Mouse (Mus musculus) stomach, embryonic 16.5 days (tissue): ENCODE measurements around the gene Micu1. TPM values are rescaled to one million over a fixed set of nuclear protein-coding genes. Genes with fewer than 3 reads are reported as not detected.
A peak's percentile ranks its signal among the peaks of the same experiment; 100 is the strongest.

Experiments used
- ATAC-seq: fragments of 200-750 bp; cut with Nextera tagmentation; 2 replicates; pipeline ENCODE4 v1.8.0; 2017; ENCODE audit warnings: moderate number of reproducible peaks, moderate TSS enrichment; ENCODE audit not compliant: insufficient read depth, low FRiP score
- H3K27ac ChIP-seq: fragments of 300-500 bp; sonication (generic); 2 replicates; pipeline ENCODE4 v1.5.1; 2014; ENCODE audit warnings: low read length
- H3K27me3 ChIP-seq: fragments of 300-500 bp; sonication (generic); 2 replicates; pipeline ENCODE4 v1.6.1; 2014; ENCODE audit warnings: low read length, control low read depth, mixed read lengths; ENCODE audit not compliant: control insufficient read depth, insufficient read depth
- H3K36me3 ChIP-seq: fragments of 300-500 bp; sonication (generic); 2 replicates; pipeline ENCODE4 v1.6.1; 2014; ENCODE audit warnings: low read length; ENCODE audit not compliant: control insufficient read depth, insufficient read depth
- H3K4me1 ChIP-seq: fragments of 300-500 bp; sonication (generic); 2 replicates; pipeline ENCODE4 v1.6.1; 2014; ENCODE audit warnings: low read length, control low read depth, mixed read lengths; ENCODE audit not compliant: control insufficient read depth, insufficient read depth
- H3K4me2 ChIP-seq: fragments of 300-500 bp; sonication (generic); 2 replicates; pipeline ENCODE4 v1.6.1; 2014; ENCODE audit warnings: low read depth, low read length, mixed read lengths
- H3K4me3 ChIP-seq: fragments of 300-500 bp; sonication (generic); replicated peaks from 2 replicates; pipeline ENCODE4 v1.5.1; 2014; ENCODE audit warnings: mild to moderate bottlenecking, low read length
- H3K9ac ChIP-seq: fragments of 300-500 bp; sonication (generic); 2 replicates; pipeline ENCODE4 v1.6.1; 2014; ENCODE audit warnings: low read length
- H3K9me3 ChIP-seq: fragments of 300-500 bp; sonication (generic); replicated peaks from 2 replicates; pipeline ENCODE4 v1.6.1; 2016; ENCODE audit warnings: low read length, control low read depth; ENCODE audit not compliant: control insufficient read depth
- WGBS: fragments of 180-500 bp; shearing (Covaris S2); extraction: QIAGEN DNeasy Blood & Tissue Kit; methylation state at CpG from one replicate; pipeline ENCODE4 v1.1.7; 2014; 5-methylcytosine and 5-hydroxymethylcytosine counted together
- polyA plus RNA-seq: library from polyadenylated mRNA; unstranded; fragments of >200 nt; fragmentation: Nextera tagmentation; extraction: Ambion mirVana; gene quantifications from 2 replicates; pipeline ENCODE4 v1.2.1, GENCODE M21; 2015

The Micu1 gene
- polyA plus RNA-seq, 1 experiment from 2014 or later = 74.1 TPM

DNA sequence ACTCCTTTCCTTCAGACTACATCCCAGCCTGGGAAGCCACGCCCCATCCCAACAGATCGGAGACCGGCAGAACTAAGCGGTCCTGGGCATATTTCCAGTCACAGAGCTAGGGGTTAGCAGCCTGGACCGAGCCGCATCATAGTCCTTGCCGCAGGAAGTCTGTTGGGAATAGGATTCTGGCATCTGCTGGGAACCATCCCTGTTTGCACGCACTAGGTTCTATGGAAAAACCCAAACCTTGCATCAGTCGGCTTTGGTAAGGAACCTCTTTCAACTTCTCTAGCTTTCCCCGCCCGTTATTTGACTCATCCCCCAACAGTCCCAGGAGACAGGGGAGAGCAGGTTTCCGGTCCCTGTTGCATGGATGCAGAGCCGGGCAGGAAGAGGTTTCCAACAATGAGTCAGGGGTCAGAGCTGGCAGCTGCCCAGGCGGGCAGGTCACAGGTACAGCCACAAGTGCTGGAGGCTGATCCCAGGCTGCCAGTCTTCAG lies 207.1 kb downstream of the Micu1 start:
- peak overlapping the region; percentile 91 for H3K27ac ChIP-seq
- WGBS = 9% methylated on average over 14 of the region's 14 CpGs
- H3K36me3 ChIP-seq = no peaks in the 10 kb centered on the region
- H3K4me2 ChIP-seq = peak overlapping the region; percentile 30
- no peaks in the 10 kb centered on the region for H3K9me3 ChIP-seq
- peak; percentile 26; the same call in 1 of the 2 replicates for ATAC-seq
- peaks cover 46% of the 10 kb centered on the region for H3K4me1 ChIP-seq
- no peak overlapping the region for H3K4me3 ChIP-seq
- 0 out of 2 replicates have a peak overlapping the region, but pooled peaks have one; percentile 37 for H3K9ac ChIP-seq
- H3K27me3 ChIP-seq = no peaks in the 10 kb centered on the region

- H3K36me3 ChIP-seq = no peaks in the 10 kb centered on the region
- peak overlapping the region; percentile 40 for H3K4me2 ChIP-seq
- H3K4me3 ChIP-seq = 0 out of 2 replicates have a peak overlapping the region, but pooled peaks have one; percentile 10
- 33% methylated on average over 6 of the region's 6 CpGs for WGBS
- no peaks in the 10 kb centered on the region for H3K27me3 ChIP-seq
- ATAC-seq = no peak
- peaks cover 55% of the 10 kb centered on the region for H3K4me1 ChIP-seq
- no peaks in the 10 kb centered on the region for H3K9me3 ChIP-seq
- peak overlapping the region; percentile 64 for H3K9ac ChIP-seq
- H3K27ac ChIP-seq = 0 out of 2 replicates have a peak overlapping the region, but pooled peaks have one; percentile 57
These were observed 208.8 kb downstream of the Micu1 start for GRCm38 (mm10) chr10:59911091-59911490.

GRCm38 (mm10) chr10:59911561-59912198 lies 209.4 kb downstream of the Micu1 start:
- Histone ChIP-seq H3K4me3 (0 out of 2 replicates have a peak overlapping the region, but pooled peaks have one; percentile 10), H3K27ac (peak overlapping the region; percentile 57), H3K4me2 (peak overlapping the region; percentile 40), H3K27me3 (no peaks in the 10 kb centered on the region), H3K9me3 (no peaks in the 10 kb centered on the region), H3K4me1 (peaks cover 60% of the 10 kb centered on the region), H3K36me3 (no peaks in the 10 kb centered on the region), H3K9ac (peak overlapping the region; percentile 64)
- 10% methylated on average over 25 of the region's 25 CpGs for WGBS
- no peak for ATAC-seq

Other genes starting within 250 kb of the Micu1 start
- gene Gm10322, start 86.4 kb upstream of the Micu1 start, polyA plus RNA-seq = not detected in 2 replicates
- gene Mcu, start 85.8 kb upstream of the Micu1 start, polyA plus RNA-seq = 60.0 and 64.9 TPM in 2 replicates
- gene Dnajb12, start 177.1 kb downstream of the Micu1 start, polyA plus RNA-seq = 20.4 and 26.1 TPM in 2 replicates
- gene Ddit4, start 249.4 kb downstream of the Micu1 start, polyA plus RNA-seq = 30.4 and 34.8 TPM in 2 replicates